Mouse (Mus musculus) myocyte (in vitro differentiated cells): ENCODE measurements around the gene Tbx6.

Experiments
- E2F4 ChIP-seq: IDR thresholded peaks from one replicate; pipeline ENCODE4 v1.6.1; 2011; ENCODE audit warnings: mild to moderate bottlenecking, control low read depth, moderate library complexity; ENCODE audit not compliant: insufficient read depth
- MAX ChIP-seq: IDR thresholded peaks from one replicate; pipeline ENCODE4 v1.6.1; 2011; ENCODE audit warnings: low read depth, mild to moderate bottlenecking, control low read depth
- MYOG ChIP-seq, 3 experiments: IDR thresholded peaks; one replicate each; pipeline ENCODE4 v1.6.1; 2011; ENCODE audit warnings: control low read depth in 2 of 3, low read depth in 2 of 3, mild to moderate bottlenecking in 2 of 3; ENCODE audit not compliant: insufficient read length in 2 of 3, control insufficient read depth in 1 of 3, insufficient read depth in 1 of 3
- POLR2A ChIP-seq: IDR thresholded peaks from one replicate; pipeline ENCODE4 v1.6.1; 2011; ENCODE audit warnings: low read depth, mild to moderate bottlenecking, control low read depth, moderate library complexity; ENCODE audit not compliant: insufficient read length
- POLR2AphosphoS2 ChIP-seq: IDR thresholded peaks from one replicate; pipeline ENCODE4 v1.6.1; 2011; ENCODE audit warnings: low read depth, control low read depth; ENCODE audit not compliant: insufficient read length
- SRF ChIP-seq: IDR thresholded peaks from one replicate; pipeline ENCODE4 v1.6.1; 2011; ENCODE audit warnings: low read depth; ENCODE audit not compliant: control insufficient read depth, insufficient read length
- TCF12 ChIP-seq: IDR thresholded peaks from one replicate; pipeline ENCODE4 v1.6.1; 2011; ENCODE audit warnings: mild to moderate bottlenecking, control low read depth; ENCODE audit not compliant: poor library complexity, insufficient read depth, severe bottlenecking
- TCF3 ChIP-seq: IDR thresholded peaks from one replicate; pipeline ENCODE4 v1.6.1; 2011; ENCODE audit warnings: low read depth, control low read depth; ENCODE audit not compliant: insufficient read length
- USF1 ChIP-seq: IDR thresholded peaks from one replicate; pipeline ENCODE4 v1.6.1; 2011; ENCODE audit warnings: low read depth, mild to moderate bottlenecking, control low read depth, moderate library complexity

- TF ChIP-seq TCF12 (no peak), USF1 (no peak), POLR2A (no peak), SRF (no peak), E2F4 (no peak), MAX (no peak), TCF3 (no peak), POLR2AphosphoS2 (no peak), MYOG (IDR thresholded peaks at IDR 0.05; ENCODE audit: control insufficient read depth in 1 of 3, insufficient read depth in 1 of 3, insufficient read length in 2 of 3, low read depth in 2 of 3) (no peak)
Observed at GRCm38 (mm10) chr7:126780971-126781635, at the start of gene Tbx6.
